Mouse (Mus musculus) MEL (cell line): ENCODE measurements around the gene Naa16. TPM values are rescaled to one million over a fixed set of nuclear protein-coding genes. Genes with fewer than 3 reads are reported as not detected.

ENCODE experiments used
- DNase-seq: peaks from one replicate; pipeline ENCODE4 v3.0.0; 2011; ENCODE audit warnings: low read depth, low spot score
- H3K27ac ChIP-seq: 2 replicates; pipeline ENCODE4 v1.5.1; 2012; ENCODE audit warnings: low read depth, mild to moderate bottlenecking, control low read depth, low read length, moderate library complexity; ENCODE audit not compliant: control insufficient read depth
- H3K27me3 ChIP-seq, 2 experiments: fragments of 150-350 bp in 1 of 2; sonication (generic) in 1 of 2; 2 replicates each; pipeline ENCODE4 v1.6.1; 2012; ENCODE audit warnings: low read length in 2 of 2, mild to moderate bottlenecking in 2 of 2, improper control_type of control experiment in 1 of 2, moderate library complexity in 1 of 2; ENCODE audit not compliant: insufficient read depth in 2 of 2, control insufficient read depth in 1 of 2
- H3K36me3 ChIP-seq, 2 experiments: 2 replicates each; pipeline ENCODE4 v1.6.1; 2012 to 2014; ENCODE audit warnings: low read length in 2 of 2, improper control_type of control experiment in 1 of 2, inconsistent platforms in 1 of 2, mild to moderate bottlenecking in 1 of 2; ENCODE audit not compliant: insufficient read depth in 2 of 2, control insufficient read depth in 1 of 2
- H3K4me1 ChIP-seq, 2 experiments: fragments of 150-350 bp in 1 of 2; sonication (generic) in 1 of 2; 2 replicates each; pipeline ENCODE4 v1.6.1; 2012; ENCODE audit warnings: low read length in 2 of 2, improper control_type of control experiment in 1 of 2, mild to moderate bottlenecking in 1 of 2; ENCODE audit not compliant: insufficient read depth in 2 of 2, control insufficient read depth in 1 of 2
- H3K4me3 ChIP-seq, 2 experiments: fragments of 150-350 bp in 1 of 2; sonication (generic) in 1 of 2; 2 replicates each; pipeline ENCODE4 v1.5.1; 2012; ENCODE audit warnings: low read depth in 2 of 2, low read length in 2 of 2, mild to moderate bottlenecking in 2 of 2, moderate library complexity in 2 of 2, control low read depth in 1 of 2, improper control_type of control experiment in 1 of 2; ENCODE audit not compliant: control insufficient read depth in 1 of 2, insufficient read depth in 1 of 2
- H3K79me2 ChIP-seq: 2 replicates; pipeline ENCODE4 v1.6.1; 2012; ENCODE audit warnings: mild to moderate bottlenecking, low read length, moderate library complexity; ENCODE audit not compliant: control insufficient read depth, poor library complexity, insufficient read depth
- H3K9ac ChIP-seq: 2 replicates; pipeline ENCODE4 v1.6.1; 2012; ENCODE audit warnings: low read depth, mild to moderate bottlenecking, control low read depth, low read length, moderate library complexity; ENCODE audit not compliant: control insufficient read depth, poor library complexity, severe bottlenecking
- H3K9me3 ChIP-seq: fragments of 150-350 bp; sonication (generic); replicated peaks from 2 replicates; pipeline ENCODE4 v1.6.1; 2012; ENCODE audit warnings: mild to moderate bottlenecking, low read length, improper control_type of control experiment, moderate library complexity; ENCODE audit not compliant: insufficient read depth
- BHLHE40 ChIP-seq: IDR thresholded peaks from 2 replicates; pipeline ENCODE4 v1.6.1; 2012; ENCODE audit warnings: low read depth, mild to moderate bottlenecking, inconsistent platforms, low read length, improper control_type of control experiment, borderline replicate concordance
- CHD2 ChIP-seq: IDR thresholded peaks from 2 replicates; pipeline ENCODE4 v1.6.1; 2011; ENCODE audit warnings: low read length, improper control_type of control experiment
- CTCF ChIP-seq, 3 experiments: IDR thresholded peaks in 2 of 3; conservative IDR thresholded peaks in 1 of 3; 2 replicates each; pipeline ENCODE4 v1.5.1; 2011 to 2012; ENCODE audit warnings: low read length in 3 of 3, low read depth in 2 of 3, mild to moderate bottlenecking in 2 of 3, improper control_type of control experiment in 1 of 3, inconsistent platforms in 1 of 3, mixed read lengths in 1 of 3, moderate library complexity in 1 of 3; ENCODE audit not compliant: control insufficient read depth in 1 of 3, insufficient read depth in 1 of 3, poor library complexity in 1 of 3, severe bottlenecking in 1 of 3
- E2F4 ChIP-seq: IDR thresholded peaks from 2 replicates; pipeline ENCODE4 v1.6.1; 2011; ENCODE audit warnings: low read depth, low read length, improper control_type of control experiment, borderline replicate concordance
- ELF1 ChIP-seq: IDR thresholded peaks from 2 replicates; pipeline ENCODE4 v1.6.1; 2014; ENCODE audit warnings: low read depth, mild to moderate bottlenecking, inconsistent platforms, low read length, improper control_type of control experiment, moderate library complexity
- EP300 ChIP-seq, 2 experiments: IDR thresholded peaks; 2 replicates each; pipeline ENCODE4 v1.6.1; 2011; ENCODE audit warnings: improper control_type of control experiment in 2 of 2, low read length in 2 of 2, low read depth in 1 of 2, mild to moderate bottlenecking in 1 of 2
- ETS1 ChIP-seq: IDR thresholded peaks from 2 replicates; pipeline ENCODE4 v1.6.1; 2012; ENCODE audit warnings: low read depth, mild to moderate bottlenecking, inconsistent platforms, low read length, improper control_type of control experiment, moderate library complexity
- GATA1 ChIP-seq: IDR thresholded peaks from 2 replicates; pipeline ENCODE4 v1.6.1; 2011; ENCODE audit warnings: low read depth, low read length, improper control_type of control experiment
- HCFC1 ChIP-seq: IDR thresholded peaks from 2 replicates; pipeline ENCODE4 v1.6.1; 2012; ENCODE audit warnings: low read depth, mild to moderate bottlenecking, inconsistent platforms, low read length, improper control_type of control experiment, moderate library complexity
- JUND ChIP-seq: IDR thresholded peaks from 2 replicates; pipeline ENCODE4 v1.6.1; 2011; ENCODE audit warnings: low read depth, mild to moderate bottlenecking, improper control_type of control experiment, low read length
- KAT2A ChIP-seq: conservative IDR thresholded peaks from 2 replicates; pipeline ENCODE4 v1.6.1; 2012; ENCODE audit warnings: low read depth, low read length, improper control_type of control experiment, inconsistent platforms
- MAX ChIP-seq: IDR thresholded peaks from 2 replicates; pipeline ENCODE4 v1.6.1; 2011; ENCODE audit warnings: low read length, improper control_type of control experiment
- MEF2A ChIP-seq: IDR thresholded peaks from 2 replicates; pipeline ENCODE4 v1.6.1; 2014; ENCODE audit warnings: low read depth, mild to moderate bottlenecking, inconsistent platforms, low read length, improper control_type of control experiment; ENCODE audit not compliant: poor library complexity, insufficient replicate concordance, severe bottlenecking; ENCODE audit errors: extremely low read depth
- MXI1 ChIP-seq: IDR thresholded peaks from 2 replicates; pipeline ENCODE4 v1.6.1; 2011; ENCODE audit warnings: mild to moderate bottlenecking, low read depth, low read length, improper control_type of control experiment
- MYC ChIP-seq: IDR thresholded peaks from 2 replicates; pipeline ENCODE4 v1.6.1; 2011; ENCODE audit warnings: low read depth, mild to moderate bottlenecking, low read length, improper control_type of control experiment, moderate library complexity
- POLR2A ChIP-seq, 2 experiments: IDR thresholded peaks; 2 replicates each; pipeline ENCODE4 v1.6.1; 2011 to 2012; ENCODE audit warnings: low read length in 2 of 2, mild to moderate bottlenecking in 2 of 2, control low read depth in 1 of 2, improper control_type of control experiment in 1 of 2, low read depth in 1 of 2, moderate library complexity in 1 of 2; ENCODE audit not compliant: control insufficient read depth in 1 of 2, insufficient read depth in 1 of 2, poor library complexity in 1 of 2
- POLR2AphosphoS2 ChIP-seq: IDR thresholded peaks from 2 replicates; pipeline ENCODE4 v1.6.1; 2011; ENCODE audit warnings: low read length, improper control_type of control experiment
- POLR2AphosphoS5 ChIP-seq: IDR thresholded peaks from 2 replicates; pipeline ENCODE4 v1.6.1; 2012; ENCODE audit warnings: low read depth, borderline replicate concordance, mild to moderate bottlenecking, inconsistent platforms, low read length, moderate library complexity, mixed read lengths
- RAD21 ChIP-seq: IDR thresholded peaks from 2 replicates; pipeline ENCODE4 v1.6.1; 2011; ENCODE audit warnings: mild to moderate bottlenecking, low read depth, low read length, improper control_type of control experiment
- RCOR1 ChIP-seq: IDR thresholded peaks from 2 replicates; pipeline ENCODE4 v1.6.1; 2012; ENCODE audit warnings: low read depth, mild to moderate bottlenecking, inconsistent platforms, low read length, improper control_type of control experiment
- TAL1 ChIP-seq: IDR thresholded peaks from 2 replicates; pipeline ENCODE4 v1.6.1; 2012; ENCODE audit warnings: mild to moderate bottlenecking, inconsistent platforms, low read length, moderate library complexity, mixed read lengths
- TCF12 ChIP-seq: IDR thresholded peaks from 2 replicates; pipeline ENCODE4 v1.6.1; 2014; ENCODE audit warnings: low read depth, mild to moderate bottlenecking, inconsistent platforms, low read length, improper control_type of control experiment, moderate library complexity
- UBTF ChIP-seq: IDR thresholded peaks from 2 replicates; pipeline ENCODE4 v1.6.1; 2012; ENCODE audit warnings: low read depth, mild to moderate bottlenecking, inconsistent platforms, low read length, improper control_type of control experiment, moderate library complexity, borderline replicate concordance; ENCODE audit not compliant: insufficient read depth
- USF1 ChIP-seq: IDR thresholded peaks from 2 replicates; pipeline ENCODE4 v1.6.1; 2014; ENCODE audit warnings: low read depth, mild to moderate bottlenecking, inconsistent platforms, low read length, improper control_type of control experiment, moderate library complexity
- ZKSCAN1 ChIP-seq: IDR thresholded peaks from 2 replicates; pipeline ENCODE4 v1.6.1; 2012; ENCODE audit warnings: low read depth, mild to moderate bottlenecking, inconsistent platforms, low read length, improper control_type of control experiment, moderate library complexity
- ZMIZ1 ChIP-seq: IDR thresholded peaks from 2 replicates; pipeline ENCODE4 v1.6.1; 2012; ENCODE audit warnings: low read depth, mild to moderate bottlenecking, inconsistent platforms, low read length, improper control_type of control experiment, moderate library complexity
- ZNF384 ChIP-seq: IDR thresholded peaks from 2 replicates; pipeline ENCODE4 v1.6.1; 2012; ENCODE audit warnings: low read depth, mild to moderate bottlenecking, inconsistent platforms, low read length, improper control_type of control experiment
- polyA plus RNA-seq, 2 experiments: library from polyadenylated mRNA; stranded (reverse) in 1 of 2; unstranded in 1 of 2; fragments of >175 nt in 1 of 2; fragments of >200 nt in 1 of 2; gene quantifications; 2 replicates each; pipeline versions ENCODE4 v1.2.1 to v1.2.4; 2012; ENCODE audit warnings: low replicate concordance in 2 of 2, low read depth in 1 of 2; ENCODE audit not compliant: insufficient read length in 2 of 2, insufficient read depth in 1 of 2, missing spikeins in 1 of 2
- total RNA-seq: library from RNA; depleted of rRNA; stranded (reverse); fragments of 300-350 nt; gene quantifications from 2 replicates; pipeline ENCODE4 v1.2.3, GENCODE M21; 2012

Naa16 gene
- total and polyA plus RNA-seq, 3 experiments = 22.4 to 51.6 TPM; not detected in 1

- Histone ChIP-seq H3K9ac (no peak overlapping the region), H3K4me3 (no peak overlapping the region), H3K27me3 (no peaks in the 10 kb centered on the region), H3K79me2 (no peaks in the 10 kb centered on the region), H3K27ac (no peak overlapping the region), H3K9me3 (no peaks in the 10 kb centered on the region), H3K4me1 (no peaks in the 10 kb centered on the region), H3K36me3 (no peaks in the 10 kb centered on the region)
- TF ChIP-seq ZKSCAN1 = no peak
- no peak for TF ChIP-seq TCF12
- no peak for TF ChIP-seq MYC
- TF ChIP-seq E2F4 = no peak
- DNase-seq = no peak
These were observed 105.0 kb downstream of the Naa16 start for GRCm38 (mm10) chr14:79285549-79285948.

GRCm38 (mm10) chr14:79284616-79285015 is 106.0 kb downstream of the Naa16 start:
- no peak for TF ChIP-seq POLR2A (IDR thresholded peaks at IDR 0.05; ENCODE audit: control insufficient read depth in 1 of 2, insufficient read depth in 1 of 2, low read depth in 1 of 2, low read length in 2 of 2, poor library complexity in 1 of 2)
- no peak for TF ChIP-seq JUND
- no peak for TF ChIP-seq BHLHE40
- no peak for TF ChIP-seq UBTF
- TF ChIP-seq RAD21 = no peak
- TF ChIP-seq ELF1 = no peak
- no peak for TF ChIP-seq MEF2A
- no peak for TF ChIP-seq EP300 (IDR thresholded peaks at IDR 0.05; ENCODE audit: low read depth in 1 of 2, low read length in 2 of 2)
- no peak for TF ChIP-seq CHD2
- TF ChIP-seq GATA1 = no peak
- no peak for TF ChIP-seq ETS1
- TF ChIP-seq MYC = no peak
- no peaks in the 10 kb centered on the region for H3K9me3 ChIP-seq
- H3K27me3 ChIP-seq = no peaks in the 10 kb centered on the region
- no peak overlapping the region for H3K4me3 ChIP-seq
- H3K4me1 ChIP-seq = no peaks in the 10 kb centered on the region
- no peaks in the 10 kb centered on the region for H3K79me2 ChIP-seq
- no peak overlapping the region for H3K9ac ChIP-seq
- H3K27ac ChIP-seq = no peak overlapping the region
- H3K36me3 ChIP-seq = no peaks in the 10 kb centered on the region
- DNase-seq = no peak

GRCm38 (mm10) chr14:79283952-79284351 is 106.6 kb downstream of the Naa16 start:
- Histone ChIP-seq H3K4me3 (no peak overlapping the region), H3K9ac (no peak overlapping the region), H3K27ac (no peak overlapping the region), H3K79me2 (no peaks in the 10 kb centered on the region), H3K36me3 (no peaks in the 10 kb centered on the region), H3K9me3 (no peaks in the 10 kb centered on the region), H3K27me3 (no peaks in the 10 kb centered on the region), H3K4me1 (no peaks in the 10 kb centered on the region)
- no peak for DNase-seq
- TF ChIP-seq USF1 (no peak), RCOR1 (no peak), ZNF384 (no peak), POLR2AphosphoS5 (no peak), ZMIZ1 (no peak), JUND (no peak), E2F4 (no peak), HCFC1 (no peak), KAT2A (no peak), TAL1 (no peak), MEF2A (no peak), CTCF (IDR thresholded peaks at IDR 0.05 in 2 of 3, conservative IDR thresholded peaks at IDR 0.05 in 1 of 3; ENCODE audit: control insufficient read depth in 1 of 3, insufficient read depth in 1 of 3, low read depth in 2 of 3, low read length in 3 of 3, poor library complexity in 1 of 3, severe bottlenecking in 1 of 3) (no peak), RAD21 (no peak), ELF1 (no peak), MXI1 (no peak), POLR2AphosphoS2 (no peak), CHD2 (no peak), MAX (no peak)
